Mouse (Mus musculus) G1E (cell line): ENCODE results near the gene Sema6c. TPM values are rescaled to one million over a fixed set of nuclear protein-coding genes. Genes with fewer than 3 reads are reported as not detected.

Experiments
- ATAC-seq: 2 replicates; pipeline ENCODE4 v1.8.0; 2016; ENCODE audit warnings: mild to moderate bottlenecking; ENCODE audit not compliant: insufficient number of reproducible peaks, poor library complexity, low FRiP score, severe bottlenecking; ENCODE audit errors: extremely low read depth
- DNase-seq: peaks from one replicate; pipeline ENCODE4 v3.0.0; 2012; ENCODE audit warnings: low spot score
- H3K27me3 ChIP-seq: 2 replicates; pipeline ENCODE4 v1.6.1; 2012; ENCODE audit warnings: mild to moderate bottlenecking, low read length, inconsistent platforms; ENCODE audit not compliant: insufficient read depth
- H3K36me3 ChIP-seq: replicated peaks from 2 replicates; pipeline ENCODE3; 2012; ENCODE audit warnings: mild to moderate bottlenecking, inconsistent platforms
- H3K4me1 ChIP-seq: 2 replicates; pipeline ENCODE4 v1.6.1; 2012; ENCODE audit warnings: low read depth, low read length, inconsistent platforms, mixed read lengths; ENCODE audit not compliant: insufficient read depth
- H3K4me3 ChIP-seq: 2 replicates; pipeline ENCODE4 v1.5.1; 2012; ENCODE audit warnings: low read depth, mild to moderate bottlenecking, inconsistent platforms, low read length, moderate library complexity, mixed read lengths
- H3K9me3 ChIP-seq: replicated peaks from 2 replicates; pipeline ENCODE4 v1.6.1; 2012; ENCODE audit warnings: inconsistent platforms
- CTCF ChIP-seq: IDR thresholded peaks from 2 replicates; pipeline ENCODE4 v1.5.1; 2012; ENCODE audit warnings: low read depth, low read length, inconsistent platforms, mixed read lengths
- GATA1 ChIP-seq: IDR thresholded peaks from 2 replicates; pipeline ENCODE4 v1.6.1; 2012; ENCODE audit warnings: borderline replicate concordance, low read length, inconsistent platforms, mixed read lengths
- GATA2 ChIP-seq: IDR thresholded peaks from 2 replicates; pipeline ENCODE4 v1.6.1; 2012; ENCODE audit warnings: low read depth, low read length, inconsistent platforms, borderline replicate concordance
- POLR2AphosphoS5 ChIP-seq: IDR thresholded peaks from 2 replicates; pipeline ENCODE4 v1.6.1; 2012; ENCODE audit warnings: low read depth, low read length, inconsistent platforms; ENCODE audit not compliant: insufficient replicate concordance
- TAL1 ChIP-seq: conservative IDR thresholded peaks from 2 replicates; pipeline ENCODE4 v1.6.1; 2012; ENCODE audit warnings: low read depth, low read length, inconsistent platforms, mixed read lengths
- polyA plus RNA-seq: library from polyadenylated mRNA; stranded (reverse); fragments of >175 nt; gene quantifications from 2 replicates; pipeline ENCODE4 v1.2.3, GENCODE M21; 2012
- total RNA-seq, 2 experiments: library from RNA; stranded (forward) in 1 of 2; stranded (reverse) in 1 of 2; fragments of 200-1000 nt in 1 of 2; fragments of >200 nt in 1 of 2; fragmentation: Nextera tagmentation in 1 of 2; gene quantifications; 2 replicates each; pipeline ENCODE4 v1.2.3; 2014 to 2017

The Sema6c gene
- total and polyA plus RNA-seq, 3 experiments = 0.71 to 3.4 (median 1.6) TPM

GRCm38 (mm10) chr3:95179890-95180289 is 19.6 kb downstream of the Sema6c start:
- no peaks in the 10 kb centered on the region for H3K4me1 ChIP-seq
- TF ChIP-seq TAL1 (no peak), GATA1 (no peak)
- ATAC-seq (no peak), DNase-seq (no peak)
- H3K9me3 ChIP-seq = no peaks in the 10 kb centered on the region
- peaks cover 45% of the 10 kb centered on the region for H3K36me3 ChIP-seq
- no peak overlapping the region for H3K4me3 ChIP-seq
- peaks cover 14% of the 10 kb centered on the region for H3K27me3 ChIP-seq

DNA sequence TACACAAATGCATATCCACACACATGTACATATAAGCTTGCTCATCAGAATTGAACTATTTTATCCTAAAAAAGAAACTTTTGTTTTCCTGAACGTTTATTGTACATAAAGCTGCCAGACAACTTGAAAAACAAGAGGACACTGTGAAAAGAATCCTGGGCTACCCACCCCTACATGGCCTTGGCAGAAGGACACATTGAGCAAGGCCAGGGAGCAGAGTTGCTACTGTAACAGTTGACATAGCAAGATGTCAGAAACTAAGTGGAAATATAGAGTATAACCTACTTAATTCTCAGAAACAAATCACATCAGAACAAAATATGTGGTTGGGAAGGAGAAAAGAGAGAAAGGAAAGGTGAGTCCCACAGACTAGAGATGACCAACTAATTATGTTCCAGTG is 21.6 kb downstream of the Sema6c start:
- no peaks in the 10 kb centered on the region for H3K9me3 ChIP-seq
- H3K36me3 ChIP-seq = peaks cover 64% of the 10 kb centered on the region
- H3K27me3 ChIP-seq = peaks cover 8% of the 10 kb centered on the region
- TF ChIP-seq TAL1 (no peak), POLR2AphosphoS5 (no peak), GATA1 (no peak), CTCF (no peak), GATA2 (no peak)
- ATAC-seq (no peak), DNase-seq (no peak)
- H3K4me3 ChIP-seq = no peak overlapping the region
- no peaks in the 10 kb centered on the region for H3K4me1 ChIP-seq

GRCm38 (mm10) chr3:95184796-95185577 is 24.7 kb downstream of the Sema6c start:
- ATAC-seq = no peak
- TF ChIP-seq GATA2 (no peak), TAL1 (no peak), POLR2AphosphoS5 (no peak), GATA1 (no peak), CTCF (no peak)

DNA sequence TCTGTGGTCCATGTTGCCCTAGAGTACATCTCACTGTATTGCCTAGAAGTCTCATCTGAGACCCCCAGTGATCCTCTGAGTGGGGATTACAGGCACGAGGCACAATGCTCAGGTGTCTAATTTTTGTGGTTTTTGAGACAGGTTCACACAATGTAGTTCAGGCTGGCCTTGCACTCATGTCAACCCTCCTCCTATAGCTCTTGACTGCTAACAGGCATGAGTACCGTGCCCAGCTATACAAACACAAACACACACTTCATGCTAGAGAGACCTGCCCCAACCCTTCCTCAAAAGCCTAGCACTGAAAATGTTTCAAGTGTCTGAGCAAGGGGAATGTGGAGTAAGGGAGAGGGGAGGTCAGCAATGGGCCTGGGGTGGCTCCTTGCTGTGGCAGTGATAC is 25.8 kb downstream of the Sema6c start:
- TF ChIP-seq TAL1 (no peak), CTCF (no peak), GATA1 (no peak), POLR2AphosphoS5 (no peak), GATA2 (no peak)
- Histone ChIP-seq H3K9me3 (no peaks in the 10 kb centered on the region), H3K4me3 (no peak overlapping the region), H3K27me3 (no peaks in the 10 kb centered on the region), H3K36me3 (peaks cover 97% of the 10 kb centered on the region), H3K4me1 (0 out of 2 replicates have a peak, but pooled peaks cover 2% of the 10 kb centered on the region)
- no peak for DNase-seq
- no peak for ATAC-seq

More at GRCm38 (mm10) chr3:95184796-95185577, 24.7 kb downstream of the Sema6c start:
- H3K4me3 ChIP-seq = no peak overlapping the region
- no peaks in the 10 kb centered on the region for H3K9me3 ChIP-seq
- peaks cover 96% of the 10 kb centered on the region for H3K36me3 ChIP-seq
- 0 out of 2 replicates have a peak, but pooled peaks cover 2% of the 10 kb centered on the region for H3K4me1 ChIP-seq
- H3K27me3 ChIP-seq = no peaks in the 10 kb centered on the region
- DNase-seq = no peak

DNA sequence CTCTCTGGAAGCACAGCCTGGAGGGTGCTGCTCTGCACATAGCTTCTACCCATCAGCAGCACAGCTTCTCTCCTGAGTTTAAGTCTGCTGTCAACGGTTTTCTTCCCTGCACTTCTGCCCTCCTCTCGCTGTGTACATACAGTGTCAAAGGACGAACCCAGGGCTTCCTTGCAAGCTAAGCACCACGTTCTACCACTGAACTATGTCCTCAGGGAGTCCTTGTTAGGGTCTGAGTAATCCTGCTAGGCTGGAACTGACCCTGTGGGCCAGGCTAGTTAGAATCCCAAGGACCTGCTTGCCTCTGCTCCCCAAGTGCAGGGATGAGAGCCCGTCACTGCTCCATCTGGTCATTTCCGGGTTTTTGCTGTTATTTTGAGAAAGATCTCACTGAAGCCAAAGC is 26.6 kb downstream of the Sema6c start:
- no peak overlapping the region for H3K4me3 ChIP-seq
- ATAC-seq = no peak
- H3K4me1 ChIP-seq = 0 out of 2 replicates have a peak, but pooled peaks cover 2% of the 10 kb centered on the region
- peaks cover 99% of the 10 kb centered on the region for H3K36me3 ChIP-seq
- DNase-seq = no peak
- H3K9me3 ChIP-seq = no peaks in the 10 kb centered on the region
- TF ChIP-seq TAL1 (no peak), CTCF (no peak), GATA1 (no peak), GATA2 (no peak), POLR2AphosphoS5 (no peak)
- H3K27me3 ChIP-seq = no peaks in the 10 kb centered on the region

DNA sequence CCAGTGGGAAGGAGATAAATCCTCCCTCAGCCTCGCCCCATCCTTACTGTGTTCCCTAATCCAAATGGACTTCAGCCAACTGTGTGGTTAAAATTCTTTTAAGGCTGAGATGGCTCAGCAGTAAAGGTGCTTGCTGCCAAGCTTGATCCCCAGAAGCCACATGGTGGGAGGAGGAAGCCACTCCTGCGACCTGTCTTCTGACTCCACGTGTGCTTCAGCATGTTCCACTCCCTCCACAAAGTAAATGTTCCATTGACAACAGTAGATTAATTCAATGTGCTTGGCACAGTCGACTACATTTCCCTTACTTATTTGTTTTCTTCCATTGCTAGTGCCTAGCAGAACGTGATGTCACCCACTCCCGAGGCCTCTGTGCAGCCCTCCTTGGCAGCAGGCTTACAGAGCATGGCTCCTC is 34.5 kb downstream of the Sema6c start:
- no peak for ATAC-seq
- peaks cover 95% of the 10 kb centered on the region for H3K36me3 ChIP-seq

GRCm38 (mm10) chr3:95195772-95196171 is 35.5 kb downstream of the Sema6c start:
- peaks cover 97% of the 10 kb centered on the region for H3K36me3 ChIP-seq

More for the DNA sequence above, 34.5 kb downstream of the Sema6c start:
- no peak for TF ChIP-seq POLR2AphosphoS5
- no peak for TF ChIP-seq GATA2
- no peak for TF ChIP-seq TAL1
- TF ChIP-seq GATA1 = no peak
- TF ChIP-seq CTCF = no peak
- Histone ChIP-seq H3K9me3 (no peaks in the 10 kb centered on the region), H3K4me3 (no peak overlapping the region), H3K4me1 (no peaks in the 10 kb centered on the region), H3K27me3 (no peaks in the 10 kb centered on the region)
- DNase-seq = no peak

More at GRCm38 (mm10) chr3:95195772-95196171, 35.5 kb downstream of the Sema6c start:
- Histone ChIP-seq H3K4me1 (no peaks in the 10 kb centered on the region), H3K27me3 (no peaks in the 10 kb centered on the region), H3K4me3 (no peak overlapping the region), H3K9me3 (no peaks in the 10 kb centered on the region)
- DNase-seq (no peak), ATAC-seq (no peak)
- TF ChIP-seq CTCF (no peak), POLR2AphosphoS5 (no peak), TAL1 (no peak), GATA1 (no peak), GATA2 (no peak)
